Mouse (Mus musculus) C2C12 (cell line): ENCODE results near the gene Gins2. TPM values are rescaled to one million over a fixed set of nuclear protein-coding genes. Genes with fewer than 3 reads are reported as not detected.

Source experiments
- H3K27me3 ChIP-seq: one replicate; pipeline ENCODE4 v1.6.1; 2011; ENCODE audit not compliant: control insufficient read depth, insufficient read depth, insufficient read length
- H3K36me3 ChIP-seq: one replicate; pipeline ENCODE4 v1.6.1; 2011; ENCODE audit not compliant: control insufficient read depth, insufficient read depth
- H3K4me3 ChIP-seq: one replicate; pipeline ENCODE4 v1.5.1; 2011; ENCODE audit warnings: mild to moderate bottlenecking, control low read depth; ENCODE audit not compliant: poor library complexity, insufficient read depth, severe bottlenecking
- H3K79me2 ChIP-seq: one replicate; pipeline ENCODE4 v1.6.1; 2011; ENCODE audit not compliant: control insufficient read depth, insufficient read depth
- H3K79me3 ChIP-seq: one replicate; pipeline ENCODE4 v1.6.1; 2011; ENCODE audit warnings: low read depth, control low read depth
- H3ac ChIP-seq: one replicate; pipeline ENCODE3; 2011; ENCODE audit warnings: low read depth; ENCODE audit not compliant: control insufficient read depth, insufficient read length
- CEBPB ChIP-seq: IDR thresholded peaks from one replicate; pipeline ENCODE4 v1.6.1; 2011; ENCODE audit warnings: low read depth, mild to moderate bottlenecking, control low read depth, moderate library complexity
- CTCF ChIP-seq: IDR thresholded peaks from one replicate; pipeline ENCODE4 v1.5.1; 2011; ENCODE audit not compliant: control insufficient read depth, insufficient read depth, insufficient read length
- FOSL1 ChIP-seq: IDR thresholded peaks from one replicate; pipeline ENCODE4 v1.8.0; 2011; ENCODE audit warnings: mild to moderate bottlenecking, low read length; ENCODE audit not compliant: poor library complexity, insufficient read depth, severe bottlenecking
- MAX ChIP-seq: IDR thresholded peaks from one replicate; pipeline ENCODE4 v1.6.1; 2011; ENCODE audit warnings: mild to moderate bottlenecking, control low read depth
- MYOD1 ChIP-seq: IDR thresholded peaks from one replicate; pipeline ENCODE4 v1.6.1; 2011; ENCODE audit warnings: low read depth; ENCODE audit not compliant: control insufficient read depth, insufficient read length
- MYOG ChIP-seq: IDR thresholded peaks from one replicate; pipeline ENCODE4 v1.6.1; 2011; ENCODE audit not compliant: control insufficient read depth, insufficient read length; ENCODE audit errors: extremely low read depth
- USF1 ChIP-seq: IDR thresholded peaks from one replicate; pipeline ENCODE4 v1.6.1; 2011; ENCODE audit warnings: low read depth, mild to moderate bottlenecking, control low read depth, moderate library complexity
- polyA plus RNA-seq: library from polyadenylated mRNA; unstranded; fragments of >200 nt; fragmentation: generic; extraction: Trizol; gene quantifications from one replicate; pipeline ENCODE4 v1.2.1, GENCODE M21; 2012; ENCODE audit warnings: missing spikeins

Gene Gins2
- polyA plus RNA-seq, 1 experiment: 69.8 TPM

DNA sequence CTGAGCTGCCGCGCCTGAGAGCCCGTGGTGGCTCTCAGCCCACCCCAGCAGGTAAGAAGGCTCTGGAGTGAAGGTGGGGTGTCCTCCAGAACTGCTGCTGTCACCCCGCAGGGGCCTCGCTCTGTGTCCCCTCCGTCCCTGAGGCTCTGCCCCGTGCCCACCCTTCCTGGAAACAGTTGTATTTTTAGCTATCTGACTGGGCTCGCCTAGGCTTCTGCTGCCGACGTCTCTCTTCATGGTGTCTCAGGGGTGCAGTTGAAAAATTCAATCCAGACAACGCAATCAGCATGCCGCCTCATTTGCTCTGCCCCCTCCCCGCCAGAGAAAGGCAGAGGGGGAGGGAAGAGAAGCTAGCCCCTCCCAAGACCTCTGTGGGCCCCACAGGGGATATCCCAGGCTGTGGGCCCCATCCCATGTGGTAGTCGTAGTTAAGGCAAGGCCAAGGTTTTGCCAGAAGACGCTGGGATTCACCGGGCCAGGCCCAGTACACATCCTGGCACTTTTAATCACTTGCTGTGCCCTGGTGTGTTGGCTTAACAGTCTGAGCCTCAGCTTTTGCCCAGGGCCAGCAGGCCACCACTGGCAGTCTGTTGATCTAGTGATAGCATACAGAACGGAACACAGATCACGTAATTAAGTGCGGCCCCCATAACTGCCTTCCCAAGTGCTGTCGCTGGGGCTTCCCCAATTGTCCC, 32.8 kb downstream of the Gins2 start:
- TF ChIP-seq USF1 (no peak), MYOG (no peak), MYOD1 (no peak), MAX (no peak)
- H3K36me3 ChIP-seq: peaks cover 6% of the 10 kb centered on the region
- H3K79me3 ChIP-seq: peaks cover 2% of the 10 kb centered on the region
- peaks cover 40% of the 10 kb centered on the region for H3K79me2 ChIP-seq
- no peaks in the 10 kb centered on the region for H3K27me3 ChIP-seq
- H3ac ChIP-seq: no peak overlapping the region
- no peak overlapping the region for H3K4me3 ChIP-seq

DNA sequence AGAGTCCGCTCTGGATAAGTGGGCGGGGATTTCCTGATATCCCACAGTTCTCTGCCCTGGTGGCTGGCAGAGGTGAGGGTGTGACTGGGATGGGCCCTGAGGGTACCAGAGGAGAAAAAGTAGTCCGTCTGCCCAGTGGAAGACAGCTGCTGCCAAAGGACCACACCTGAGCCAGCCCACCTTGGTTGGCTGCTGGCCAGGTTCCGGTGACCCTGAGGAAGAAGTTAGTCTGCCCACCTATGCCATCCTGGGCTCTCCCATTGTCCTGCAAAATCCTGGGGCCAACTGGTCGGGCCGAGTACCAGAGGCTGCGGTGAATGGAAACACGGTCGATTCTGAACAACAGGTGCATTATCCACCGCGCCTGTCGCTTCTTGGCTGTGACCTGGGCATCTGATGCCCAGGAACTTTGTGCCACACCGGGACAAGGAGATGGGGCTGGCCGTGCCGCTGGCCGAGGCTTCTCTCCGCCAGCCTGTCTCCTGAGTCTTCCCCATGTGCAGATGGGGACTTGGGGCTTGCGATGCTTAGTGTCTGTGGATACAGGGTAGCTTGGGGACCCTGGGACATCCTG, 34.6 kb downstream of the Gins2 start:
- Histone ChIP-seq H3ac (no peak overlapping the region), H3K27me3 (no peaks in the 10 kb centered on the region), H3K36me3 (peaks cover 6% of the 10 kb centered on the region), H3K79me2 (peaks cover 44% of the 10 kb centered on the region), H3K4me3 (no peak overlapping the region), H3K79me3 (peaks cover 2% of the 10 kb centered on the region)
- TF ChIP-seq CTCF: no peak
- no peak for TF ChIP-seq MYOD1
- no peak for TF ChIP-seq FOSL1
- no peak for TF ChIP-seq MAX
- TF ChIP-seq CEBPB: no peak
- no peak for TF ChIP-seq USF1
- no peak for TF ChIP-seq MYOG

DNA sequence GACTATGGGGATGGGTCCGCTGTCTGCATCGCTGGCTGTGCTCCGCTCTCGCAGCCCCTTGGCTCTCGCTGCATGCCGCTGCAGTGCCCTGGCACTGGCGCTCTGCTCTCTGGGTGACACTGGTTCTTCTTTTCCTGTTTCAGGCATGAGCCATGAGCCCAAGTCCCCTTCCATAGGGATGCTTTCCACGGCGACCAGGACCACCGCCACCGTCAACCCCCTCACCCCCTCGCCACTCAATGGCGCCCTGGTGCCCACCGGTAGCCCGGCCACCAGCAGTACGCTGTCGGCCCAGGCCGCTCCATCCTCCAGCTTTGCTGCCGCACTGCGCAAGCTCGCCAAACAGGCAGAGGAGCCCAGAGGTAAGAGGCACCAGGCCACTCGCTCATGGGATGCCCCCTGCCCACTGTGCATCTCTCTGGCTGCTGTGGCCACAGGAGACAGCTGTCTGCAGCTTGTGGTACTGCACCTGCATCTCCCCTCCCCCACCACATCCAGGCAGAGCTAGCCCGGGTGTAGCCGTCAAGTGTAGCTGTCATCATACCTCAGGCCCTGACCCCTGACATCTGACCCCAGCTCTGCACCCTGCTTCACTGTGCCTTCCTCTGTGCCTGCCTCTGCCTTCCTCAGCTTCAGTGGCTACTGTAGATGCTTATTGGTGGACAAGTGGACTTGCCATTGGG, 35.5 kb downstream of the Gins2 start:
- H3ac ChIP-seq: no peak overlapping the region
- peaks cover 6% of the 10 kb centered on the region for H3K36me3 ChIP-seq
- TF ChIP-seq CEBPB (no peak), MYOD1 (no peak), CTCF (no peak)
- peaks cover 6% of the 10 kb centered on the region for H3K79me3 ChIP-seq
- H3K27me3 ChIP-seq: no peaks in the 10 kb centered on the region
- peaks cover 49% of the 10 kb centered on the region for H3K79me2 ChIP-seq
- no peak overlapping the region for H3K4me3 ChIP-seq

DNA sequence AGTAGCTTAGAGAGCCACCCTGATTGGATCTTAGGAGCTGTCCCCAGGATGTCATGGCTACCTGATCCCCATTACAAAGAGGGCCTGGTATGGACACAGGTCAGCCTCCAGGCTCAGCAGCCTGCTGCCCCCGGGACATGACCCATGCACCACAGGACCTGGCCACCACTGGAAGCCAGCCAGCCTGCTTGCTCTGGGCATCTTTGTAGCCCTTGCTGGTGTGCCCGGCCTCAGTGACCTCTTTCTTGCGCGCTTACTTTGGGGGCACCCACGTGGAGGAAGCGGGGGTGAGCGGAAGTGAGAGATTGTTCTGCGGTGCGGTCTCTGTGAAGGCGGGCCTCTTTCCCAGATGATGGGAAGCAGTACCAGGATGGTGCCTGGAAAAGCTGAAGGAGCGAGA, 36.6 kb downstream of the Gins2 start:
- Histone ChIP-seq H3ac (no peak overlapping the region), H3K79me3 (peaks cover 9% of the 10 kb centered on the region), H3K4me3 (no peak overlapping the region), H3K36me3 (peaks cover 6% of the 10 kb centered on the region), H3K27me3 (no peaks in the 10 kb centered on the region), H3K79me2 (peaks cover 58% of the 10 kb centered on the region)
- no peak for TF ChIP-seq MYOG

DNA sequence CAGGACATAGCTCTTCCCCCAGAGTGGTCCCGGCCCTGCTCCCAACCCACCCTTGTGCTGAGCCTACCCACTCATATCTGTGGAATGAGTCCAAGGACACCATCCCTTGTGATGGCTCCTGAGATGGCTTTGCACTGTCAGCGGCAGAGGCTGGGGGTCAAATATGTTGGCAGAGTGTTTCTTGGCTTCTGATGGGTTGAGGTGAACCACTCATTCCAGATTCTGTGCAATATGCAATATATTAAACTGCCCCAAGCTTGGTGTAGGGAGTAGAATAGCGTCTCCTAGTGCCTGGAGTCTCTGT, 37.5 kb downstream of the Gins2 start:
- TF ChIP-seq MYOG: no peak
- TF ChIP-seq CTCF: no peak
- TF ChIP-seq CEBPB: no peak
- no peak for TF ChIP-seq MAX
- no peak for TF ChIP-seq FOSL1
- TF ChIP-seq MYOD1: no peak
- no peak for TF ChIP-seq USF1
- peaks cover 15% of the 10 kb centered on the region for H3K79me3 ChIP-seq
- H3K79me2 ChIP-seq: peaks cover 66% of the 10 kb centered on the region
- H3K36me3 ChIP-seq: peaks cover 6% of the 10 kb centered on the region
- H3K27me3 ChIP-seq: no peaks in the 10 kb centered on the region
- H3K4me3 ChIP-seq: no peak overlapping the region
- H3ac ChIP-seq: no peak overlapping the region

DNA sequence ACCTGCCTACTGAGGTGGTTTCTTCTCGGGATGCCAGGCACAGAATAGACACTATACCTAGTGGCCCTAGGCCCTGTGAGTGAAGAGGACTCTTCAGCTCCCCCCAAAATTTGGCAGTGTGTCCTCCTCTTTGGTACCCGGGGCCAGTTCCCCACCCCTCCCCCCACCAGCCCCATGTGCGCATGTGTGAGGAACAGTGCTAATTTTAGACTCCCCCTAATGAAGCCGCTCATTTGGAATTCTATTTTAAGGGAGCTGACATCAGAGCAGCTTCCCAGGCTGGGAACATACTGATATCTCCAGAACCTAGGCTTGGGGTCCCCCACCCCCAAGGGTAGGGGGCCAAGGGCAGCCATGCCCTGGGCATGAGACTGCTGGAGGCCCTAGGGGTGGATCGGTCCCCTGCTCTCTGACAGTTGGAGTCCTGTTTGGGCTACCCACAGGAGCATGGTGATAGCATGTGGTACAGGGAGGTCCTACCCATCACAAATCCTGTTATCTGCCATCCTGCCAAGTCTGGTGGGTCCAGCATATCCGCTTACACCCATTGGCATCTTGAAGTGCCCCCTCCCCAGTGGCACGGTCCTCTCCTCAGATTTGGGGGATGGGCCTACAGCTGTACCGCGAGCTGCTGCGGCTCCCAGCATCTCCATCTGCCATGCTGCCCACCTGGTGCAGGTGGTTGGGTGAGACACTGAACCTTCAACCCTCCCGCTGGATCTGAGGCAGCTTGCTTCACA, 38.0 kb downstream of the Gins2 start:
- H3K4me3 ChIP-seq: no peak overlapping the region
- no peaks in the 10 kb centered on the region for H3K27me3 ChIP-seq
- H3ac ChIP-seq: no peak overlapping the region
- TF ChIP-seq FOSL1 (no peak), CEBPB (no peak), USF1 (no peak), MAX (no peak), MYOG (no peak), CTCF (no peak), MYOD1 (no peak)
- peaks cover 20% of the 10 kb centered on the region for H3K79me3 ChIP-seq
- H3K79me2 ChIP-seq: peaks cover 67% of the 10 kb centered on the region
- H3K36me3 ChIP-seq: peaks cover 6% of the 10 kb centered on the region
